Mouse (Mus musculus) forebrain, embryonic 10.5 days (tissue): ENCODE measurements around the gene Dirc2. TPM values are rescaled to one million over a fixed set of nuclear protein-coding genes. Genes with fewer than 3 reads are reported as not detected.

Experiments used
- DNase-seq: peaks from one replicate; pipeline ENCODE4 v3.0.0-alpha.2; 2017; ENCODE audit warnings: low spot score; ENCODE audit errors: extremely low spot score
- H3K27ac ChIP-seq: fragments of 300-500 bp; sonication (generic); 2 replicates; pipeline ENCODE4 v1.5.1; 2016; ENCODE audit warnings: mild to moderate bottlenecking
- H3K27me3 ChIP-seq: fragments of 300-500 bp; sonication (generic); 2 replicates; pipeline ENCODE4 v1.6.1; 2016; ENCODE audit warnings: mild to moderate bottlenecking; ENCODE audit not compliant: poor library complexity, severe bottlenecking
- H3K36me3 ChIP-seq: fragments of 300-500 bp; sonication (generic); replicated peaks from 2 replicates; pipeline ENCODE4 v1.6.1; 2016; ENCODE audit warnings: mild to moderate bottlenecking, moderate library complexity
- H3K4me1 ChIP-seq: fragments of 300-500 bp; sonication (generic); 2 replicates; pipeline ENCODE4 v1.6.1; 2016
- H3K4me3 ChIP-seq: fragments of 300-500 bp; sonication (generic); 2 replicates; pipeline ENCODE4 v1.5.1; 2016; ENCODE audit warnings: mild to moderate bottlenecking, moderate library complexity
- H3K9me3 ChIP-seq: fragments of 300-500 bp; sonication (generic); 2 replicates; pipeline ENCODE4 v1.6.1; 2016; ENCODE audit warnings: mild to moderate bottlenecking, moderate library complexity
- WGBS: fragments of 180-500 bp; shearing (Covaris S2); methylation state at CpG from one replicate; pipeline ENCODE4 v1.1.7; 2016; 5-methylcytosine and 5-hydroxymethylcytosine counted together
- polyA plus RNA-seq: library from polyadenylated mRNA; unstranded; fragments of >200 nt; fragmentation: Nextera tagmentation; extraction: Ambion mirVana; gene quantifications from 2 replicates; pipeline ENCODE4 v1.2.1, GENCODE M21; 2016

Dirc2 gene
- polyA plus RNA-seq, 1 experiment from 2014 or later: 10.4 TPM

DNA sequence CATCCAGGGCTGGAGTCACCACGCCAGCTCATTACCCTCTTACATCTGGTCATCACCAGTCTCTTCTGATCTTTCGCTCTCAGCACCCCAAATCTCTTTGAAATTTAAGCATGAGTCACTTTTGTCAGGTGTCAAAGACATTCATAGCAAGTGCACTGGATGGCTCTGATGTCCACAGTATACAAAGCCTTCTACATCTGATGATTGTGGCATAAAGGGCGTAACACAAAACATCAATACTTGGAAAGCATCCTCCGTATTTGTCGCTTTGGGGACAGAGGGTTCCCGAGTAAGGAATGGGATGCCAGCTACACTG is 729 bp downstream of the Dirc2 start:
- no peak for DNase-seq
- no peaks in the 10 kb centered on the region; the same call in 1 of the 2 replicates for H3K27me3 ChIP-seq
- peaks cover 42% of the 10 kb centered on the region for H3K4me1 ChIP-seq
- 24% methylated on average over 6 of the region's 6 CpGs for WGBS
- H3K27ac ChIP-seq: peak overlapping the region; percentile 89
- no peaks in the 10 kb centered on the region for H3K9me3 ChIP-seq
- peak overlapping the region; percentile 94 for H3K4me3 ChIP-seq
- peaks cover 9% of the 10 kb centered on the region for H3K36me3 ChIP-seq

DNA sequence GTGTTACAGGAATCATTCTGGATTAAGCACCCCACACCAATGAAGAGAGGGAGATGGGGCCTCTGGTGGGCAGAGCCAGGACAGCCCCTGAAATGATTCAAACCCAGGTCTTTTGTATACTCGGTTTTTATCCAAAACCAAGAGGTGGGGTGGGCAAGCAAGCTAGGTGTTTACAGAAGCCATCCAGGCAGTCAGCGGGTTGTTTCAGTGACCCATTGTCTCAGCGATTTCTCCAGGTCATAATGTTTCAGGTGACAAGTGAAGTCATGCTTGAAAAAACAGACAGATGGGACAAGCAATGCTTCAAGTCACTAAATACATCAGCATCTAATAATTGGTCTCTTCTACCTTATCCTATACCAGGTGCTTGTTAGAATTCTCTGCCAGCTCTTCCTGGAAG is 2.8 kb downstream of the Dirc2 start:
- WGBS: 87% methylated on average over 3 of the region's 3 CpGs
- H3K4me1 ChIP-seq: peaks cover 37% of the 10 kb centered on the region
- no peaks in the 10 kb centered on the region; the same call in 1 of the 2 replicates for H3K27me3 ChIP-seq
- no peak overlapping the region for H3K27ac ChIP-seq
- H3K4me3 ChIP-seq: no peak overlapping the region
- H3K36me3 ChIP-seq: no peaks in the 10 kb centered on the region
- DNase-seq: no peak
- no peaks in the 10 kb centered on the region for H3K9me3 ChIP-seq

DNA sequence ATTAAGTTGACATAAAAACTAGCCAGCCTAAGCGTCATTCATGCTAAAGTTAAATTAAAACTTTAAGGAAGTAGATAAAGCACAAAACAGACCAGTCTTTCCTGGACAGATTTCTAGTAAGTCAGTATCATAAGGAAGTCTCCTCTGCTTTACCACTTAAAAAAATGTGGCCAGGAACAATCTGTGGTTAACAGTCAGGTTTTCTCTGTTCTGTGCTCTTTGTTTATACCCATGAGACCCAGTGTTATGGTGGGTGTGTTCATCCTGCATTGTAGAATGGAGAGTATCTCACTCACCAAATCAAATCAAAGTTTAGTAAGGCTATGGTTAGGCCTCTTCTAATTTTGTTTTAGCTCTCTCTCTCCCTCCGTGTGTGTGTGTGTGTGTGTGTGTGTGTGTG is 3.7 kb downstream of the Dirc2 start:
- no peaks in the 10 kb centered on the region for H3K36me3 ChIP-seq
- H3K27me3 ChIP-seq: no peaks in the 10 kb centered on the region; the same call in 1 of the 2 replicates
- DNase-seq: no peak
- H3K27ac ChIP-seq: no peak overlapping the region
- 84% methylated on average over 2 of the region's 2 CpGs for WGBS
- H3K4me1 ChIP-seq: peaks cover 28% of the 10 kb centered on the region
- no peaks in the 10 kb centered on the region for H3K9me3 ChIP-seq
- H3K4me3 ChIP-seq: no peak overlapping the region

DNA sequence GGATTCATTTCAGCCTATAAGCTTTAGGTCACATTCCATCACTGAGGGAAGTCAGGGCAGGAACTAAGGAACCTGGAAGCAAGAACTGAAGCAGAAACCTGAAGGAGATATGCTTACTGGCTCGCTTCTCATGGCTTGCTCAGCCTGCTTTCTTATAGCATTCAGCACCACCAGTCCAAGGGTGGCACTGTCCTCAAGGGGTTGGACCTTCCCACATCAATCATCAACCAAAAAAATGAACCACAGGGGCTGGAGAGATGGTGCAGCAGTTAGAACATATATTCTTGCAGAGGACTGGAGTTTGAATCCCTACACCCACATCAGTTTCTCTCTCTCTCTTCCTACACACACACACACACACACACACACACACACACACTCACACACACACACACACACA is 4.2 kb downstream of the Dirc2 start:
- WGBS: 84% methylated on average over 1 of the region's 1 CpGs
- H3K4me3 ChIP-seq: no peak overlapping the region
- H3K36me3 ChIP-seq: no peaks in the 10 kb centered on the region
- DNase-seq: no peak
- H3K27me3 ChIP-seq: no peaks in the 10 kb centered on the region; the same call in 1 of the 2 replicates
- H3K4me1 ChIP-seq: peaks cover 27% of the 10 kb centered on the region
- no peaks in the 10 kb centered on the region for H3K9me3 ChIP-seq
- H3K27ac ChIP-seq: no peak overlapping the region

- Histone ChIP-seq H3K4me3 (no peak overlapping the region), H3K36me3 (no peaks in the 10 kb centered on the region), H3K27ac (0 out of 2 replicates have a peak overlapping the region, but pooled peaks have one; percentile 2), H3K27me3 (no peaks in the 10 kb centered on the region; the same call in 1 of the 2 replicates), H3K4me1 (peaks cover 15% of the 10 kb centered on the region), H3K9me3 (no peaks in the 10 kb centered on the region)
- DNase-seq: no peak
- WGBS: 81% methylated on average over 11 of the region's 11 CpGs
Measured at GRCm38 (mm10) chr16:35763590-35764296, 5.4 kb downstream of the Dirc2 start.

- no peaks in the 10 kb centered on the region for H3K9me3 ChIP-seq
- no peak for DNase-seq
- no peaks in the 10 kb centered on the region for H3K27me3 ChIP-seq
- H3K27ac ChIP-seq: no peak overlapping the region
- no peaks in the 10 kb centered on the region for H3K36me3 ChIP-seq
- 93% methylated on average over 5 of the region's 5 CpGs for WGBS
- H3K4me3 ChIP-seq: no peak overlapping the region
- H3K4me1 ChIP-seq: no peaks in the 10 kb centered on the region
Measured at GRCm38 (mm10) chr16:35759401-35759800, 9.8 kb downstream of the Dirc2 start.

GRCm38 (mm10) chr16:35756697-35757096 is 12.5 kb downstream of the Dirc2 start:
- H3K27ac ChIP-seq: no peak overlapping the region
- no peaks in the 10 kb centered on the region for H3K27me3 ChIP-seq
- DNase-seq: no peak
- 93% methylated on average over 9 of the region's 9 CpGs for WGBS
- H3K4me3 ChIP-seq: no peak overlapping the region
- H3K9me3 ChIP-seq: no peaks in the 10 kb centered on the region
- H3K4me1 ChIP-seq: no peaks in the 10 kb centered on the region
- H3K36me3 ChIP-seq: no peaks in the 10 kb centered on the region

GRCm38 (mm10) chr16:35755502-35756334 is 13.4 kb downstream of the Dirc2 start:
- Histone ChIP-seq H3K9me3 (no peaks in the 10 kb centered on the region), H3K4me1 (no peaks in the 10 kb centered on the region), H3K27me3 (no peaks in the 10 kb centered on the region), H3K4me3 (no peak overlapping the region), H3K36me3 (no peaks in the 10 kb centered on the region), H3K27ac (no peak overlapping the region)
- 87% methylated on average over 6 of the region's 6 CpGs for WGBS
- DNase-seq: no peak

- WGBS: 94% methylated on average over 5 of the region's 5 CpGs
- no peaks in the 10 kb centered on the region for H3K27me3 ChIP-seq
- H3K4me1 ChIP-seq: 0 out of 2 replicates have a peak, but pooled peaks cover 4% of the 10 kb centered on the region
- no peak overlapping the region for H3K27ac ChIP-seq
- H3K36me3 ChIP-seq: no peaks in the 10 kb centered on the region
- no peak for DNase-seq
- no peaks in the 10 kb centered on the region for H3K9me3 ChIP-seq
- no peak overlapping the region for H3K4me3 ChIP-seq
Measured at GRCm38 (mm10) chr16:35753926-35754325, 15.2 kb downstream of the Dirc2 start.

GRCm38 (mm10) chr16:35751841-35752240 is 17.3 kb downstream of the Dirc2 start:
- 92% methylated on average over 4 of the region's 4 CpGs for whole genome bisulfite sequencing
- Histone ChIP-seq H3K36me3 (no peaks in the 10 kb centered on the region), H3K9me3 (no peaks in the 10 kb centered on the region), H3K4me3 (no peak overlapping the region), H3K4me1 (0 out of 2 replicates have a peak, but pooled peaks cover 4% of the 10 kb centered on the region), H3K27me3 (no peaks in the 10 kb centered on the region), H3K27ac (no peak overlapping the region)
- DNase-seq: no peak

DNA sequence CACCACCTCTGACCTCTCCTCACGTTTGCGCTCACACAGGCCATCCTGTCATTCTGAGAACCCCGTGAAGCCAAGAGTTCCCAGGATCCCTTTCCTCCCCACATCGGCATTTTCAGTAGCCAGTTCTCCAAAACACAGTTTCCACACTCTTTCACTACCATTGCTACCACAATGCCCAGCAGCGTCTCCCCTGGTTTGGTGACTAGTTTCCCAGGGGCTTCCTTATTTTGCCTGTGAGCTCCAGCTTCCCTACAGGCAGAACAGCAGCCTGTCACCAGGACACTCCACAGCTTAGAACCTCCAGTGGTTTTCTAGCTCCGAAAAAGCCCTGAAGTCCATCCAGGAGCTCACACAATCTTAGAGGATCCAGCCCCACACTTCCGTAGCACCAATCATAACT is 19.8 kb downstream of the Dirc2 start:
- DNase-seq: no peak
- H3K27me3 ChIP-seq: no peaks in the 10 kb centered on the region
- no peaks in the 10 kb centered on the region for H3K36me3 ChIP-seq
- no peak overlapping the region for H3K4me3 ChIP-seq
- no peaks in the 10 kb centered on the region for H3K9me3 ChIP-seq
- no peak overlapping the region for H3K27ac ChIP-seq
- 0 out of 2 replicates have a peak, but pooled peaks cover 4% of the 10 kb centered on the region for H3K4me1 ChIP-seq
- WGBS: 78% methylated on average over 7 of the region's 7 CpGs

GRCm38 (mm10) chr16:35748237-35748603 is 20.9 kb downstream of the Dirc2 start:
- DNase-seq: no peak
- 0 out of 2 replicates have a peak, but pooled peaks cover 4% of the 10 kb centered on the region for H3K4me1 ChIP-seq
- no peaks in the 10 kb centered on the region for H3K27me3 ChIP-seq
- H3K27ac ChIP-seq: no peak overlapping the region
- H3K9me3 ChIP-seq: no peaks in the 10 kb centered on the region
- 90% methylated on average over 7 of the region's 7 CpGs for WGBS
- no peaks in the 10 kb centered on the region for H3K36me3 ChIP-seq
- H3K4me3 ChIP-seq: no peak overlapping the region
